Mouse (Mus musculus) neural tube, embryonic 12.5 days (tissue): ENCODE results near the gene Nppa. TPM values are rescaled to one million over a fixed set of nuclear protein-coding genes. Genes with fewer than 3 reads are reported as not detected.

Experiments used
- ATAC-seq: fragments of 200-750 bp; cut with Nextera tagmentation; 2 replicates; pipeline ENCODE4 v1.8.0; 2017; ENCODE audit warnings: low read depth, mild to moderate bottlenecking, moderate TSS enrichment, moderate library complexity; ENCODE audit not compliant: low FRiP score
- H3K27ac ChIP-seq: fragments of 300-500 bp; sonication (generic); 2 replicates; pipeline ENCODE4 v1.5.1; 2016
- H3K27me3 ChIP-seq: fragments of 300-500 bp; sonication (generic); replicated peaks from 2 replicates; pipeline ENCODE4 v1.6.1; 2016; ENCODE audit warnings: mild to moderate bottlenecking
- H3K36me3 ChIP-seq: fragments of 300-500 bp; sonication (generic); 2 replicates; pipeline ENCODE4 v1.6.1; 2016; ENCODE audit warnings: mild to moderate bottlenecking
- H3K4me1 ChIP-seq: fragments of 300-500 bp; sonication (generic); 2 replicates; pipeline ENCODE4 v1.6.1; 2016
- H3K4me2 ChIP-seq: fragments of 300-500 bp; sonication (generic); replicated peaks from 2 replicates; pipeline ENCODE4 v1.6.1; 2016; ENCODE audit warnings: mild to moderate bottlenecking
- H3K4me3 ChIP-seq: fragments of 300-500 bp; sonication (generic); 2 replicates; pipeline ENCODE4 v1.5.1; 2016
- H3K9ac ChIP-seq: fragments of 300-500 bp; sonication (generic); 2 replicates; pipeline ENCODE4 v1.6.1; 2016; ENCODE audit warnings: mild to moderate bottlenecking
- H3K9me3 ChIP-seq: fragments of 300-500 bp; sonication (generic); 2 replicates; pipeline ENCODE4 v1.6.1; 2016; ENCODE audit warnings: mild to moderate bottlenecking
- WGBS: fragments of 180-500 bp; shearing (Covaris S2); methylation state at CpG from one replicate; pipeline ENCODE4 v1.1.7; 2016; 5-methylcytosine and 5-hydroxymethylcytosine counted together
- polyA plus RNA-seq: library from polyadenylated mRNA; unstranded; fragments of >200 nt; fragmentation: Nextera tagmentation; extraction: Ambion mirVana; gene quantifications from 2 replicates; pipeline ENCODE4 v1.2.1, GENCODE M21; 2016

Gene Nppa
- polyA plus RNA-seq, 1 experiment from 2014 or later, result 3.1 TPM

- no peak overlapping the region for H3K27ac ChIP-seq
- no peaks in the 10 kb centered on the region for H3K36me3 ChIP-seq
- WGBS, result 87% methylated on average over 7 of the region's 7 CpGs
- peaks cover 5% of the 10 kb centered on the region; the same call in 1 of the 2 replicates for H3K9me3 ChIP-seq
- no peak overlapping the region for H3K9ac ChIP-seq
- no peaks in the 10 kb centered on the region for H3K4me1 ChIP-seq
- no peak for ATAC-seq
- no peak overlapping the region for H3K4me3 ChIP-seq
- no peak overlapping the region for H3K4me2 ChIP-seq
- H3K27me3 ChIP-seq, result no peaks in the 10 kb centered on the region
Observed at GRCm38 (mm10) chr4:147979441-147979860, 21.1 kb upstream of the Nppa start.

- Histone ChIP-seq H3K9me3 (no peaks in the 10 kb centered on the region), H3K4me2 (0 out of 2 replicates have a peak within 1 kb of the TSS, but pooled peaks have one; percentile 24), H3K4me1 (no peaks in the 10 kb centered on the region), H3K4me3 (no peak within 1 kb of the TSS), H3K27me3 (no peaks in the 10 kb centered on the region), H3K9ac (no peak within 1 kb of the TSS), H3K27ac (no peak within 1 kb of the TSS), H3K36me3 (no peaks in the 10 kb centered on the region)
- no peak for ATAC-seq
- WGBS, result 35% methylated on average over 20 of the region's 20 CpGs
Observed at GRCm38 (mm10) chr4:147985205-147986132, 15.1 kb upstream of the Nppa start, which contains the start of gene Nppb. Gene Nppb, plus strand, starts transcription at chr4:147985788.

DNA sequence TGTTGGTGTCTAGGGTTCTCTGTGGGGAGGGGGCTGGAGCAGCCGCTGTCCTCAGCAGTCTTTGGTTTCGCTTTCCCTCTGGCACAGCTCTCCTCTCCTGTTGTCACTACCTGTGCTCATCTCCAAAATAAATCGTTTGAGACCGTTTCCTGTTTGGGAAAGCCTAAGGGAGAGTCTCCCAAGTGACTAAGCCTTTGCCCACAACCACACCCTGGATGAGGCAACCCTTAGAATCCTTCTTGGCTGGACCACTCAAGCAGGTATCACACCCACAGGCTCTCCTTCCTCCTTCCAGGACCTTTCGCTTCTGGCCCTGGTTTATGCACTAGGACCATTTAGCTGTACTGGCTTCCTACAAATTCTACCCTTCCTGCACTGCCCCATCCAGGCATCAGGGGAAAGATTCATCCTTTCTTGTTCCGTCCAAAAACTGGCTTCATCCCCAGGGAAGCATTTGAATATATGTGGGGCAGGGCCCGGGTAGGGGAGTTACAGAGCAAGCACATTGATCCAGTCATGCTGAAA is 6.9 kb upstream of the Nppa start:
- no peak overlapping the region for H3K4me3 ChIP-seq
- WGBS, result 65% methylated on average over 7 of the region's 7 CpGs
- no peaks in the 10 kb centered on the region for H3K9me3 ChIP-seq
- no peak for ATAC-seq
- no peaks in the 10 kb centered on the region for H3K27me3 ChIP-seq
- no peaks in the 10 kb centered on the region for H3K4me1 ChIP-seq
- no peak overlapping the region for H3K4me2 ChIP-seq
- no peak overlapping the region for H3K27ac ChIP-seq
- no peak overlapping the region for H3K9ac ChIP-seq
- H3K36me3 ChIP-seq, result no peaks in the 10 kb centered on the region

DNA sequence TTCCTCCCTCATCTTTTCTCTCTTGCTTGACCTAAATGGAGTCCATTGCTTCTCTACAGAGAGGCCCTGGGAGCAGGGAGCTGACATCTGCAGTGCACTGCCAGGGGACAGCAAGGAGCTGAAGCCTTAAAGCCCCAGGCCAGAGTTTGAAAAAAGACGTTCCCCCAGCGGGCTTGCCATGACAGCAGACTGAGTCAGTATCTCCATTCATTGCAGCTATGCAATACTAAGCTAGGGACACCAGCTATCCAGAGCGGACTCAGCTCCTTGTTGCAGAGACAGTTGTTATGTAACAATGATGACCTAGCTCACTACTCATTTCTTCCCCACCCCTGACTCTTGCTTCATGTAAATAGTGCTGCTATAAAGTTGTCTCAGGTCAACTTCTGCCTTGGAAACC is 5.2 kb upstream of the Nppa start:
- no peak overlapping the region for H3K4me3 ChIP-seq
- no peaks in the 10 kb centered on the region for H3K9me3 ChIP-seq
- 88% methylated on average over 3 of the region's 3 CpGs for WGBS
- no peaks in the 10 kb centered on the region for H3K36me3 ChIP-seq
- no peak overlapping the region for H3K9ac ChIP-seq
- H3K27me3 ChIP-seq, result no peaks in the 10 kb centered on the region
- ATAC-seq, result no peak
- peaks cover 3% of the 10 kb centered on the region for H3K4me1 ChIP-seq
- H3K4me2 ChIP-seq, result no peak overlapping the region
- no peak overlapping the region for H3K27ac ChIP-seq

DNA sequence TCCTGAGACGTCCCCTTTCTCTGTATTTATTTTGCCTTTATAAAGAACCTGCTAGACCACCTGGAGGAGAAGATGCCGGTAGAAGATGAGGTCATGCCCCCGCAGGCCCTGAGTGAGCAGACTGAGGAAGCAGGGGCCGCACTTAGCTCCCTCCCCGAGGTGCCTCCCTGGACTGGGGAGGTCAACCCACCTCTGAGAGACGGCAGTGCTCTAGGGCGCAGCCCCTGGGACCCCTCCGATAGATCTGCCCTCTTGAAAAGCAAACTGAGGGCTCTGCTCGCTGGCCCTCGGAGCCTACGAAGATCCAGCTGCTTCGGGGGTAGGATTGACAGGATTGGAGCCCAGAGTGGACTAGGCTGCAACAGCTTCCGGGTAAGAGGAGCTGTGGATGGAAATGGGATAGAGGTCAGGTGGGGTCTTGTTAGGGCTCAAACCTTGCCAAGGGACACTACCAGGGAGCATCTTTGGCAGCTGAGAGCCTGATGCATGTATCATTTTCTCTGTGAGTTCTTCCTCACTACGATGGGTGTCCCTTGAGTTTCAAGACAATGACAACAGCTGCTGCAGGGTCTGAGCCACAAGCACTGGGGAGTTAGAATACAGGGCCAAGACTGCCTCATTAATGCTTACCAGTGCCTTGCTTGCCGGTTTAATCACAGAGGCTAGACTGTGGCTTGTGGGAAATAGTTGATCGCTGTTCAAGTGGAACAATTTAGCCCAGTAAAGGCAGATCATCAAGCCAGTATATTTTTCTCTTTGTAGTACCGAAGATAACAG is 679 bp downstream of the Nppa start:
- no peak overlapping the region for H3K9ac ChIP-seq
- H3K4me1 ChIP-seq, result peaks cover 9% of the 10 kb centered on the region
- H3K4me3 ChIP-seq, result no peak overlapping the region
- no peaks in the 10 kb centered on the region for H3K27me3 ChIP-seq
- no peak overlapping the region for H3K27ac ChIP-seq
- ATAC-seq, result peak; percentile 33
- peaks cover 29% of the 10 kb centered on the region for H3K36me3 ChIP-seq
- no peaks in the 10 kb centered on the region for H3K9me3 ChIP-seq
- H3K4me2 ChIP-seq, result no peak overlapping the region
- 82% methylated on average over 17 of the region's 17 CpGs for WGBS

GRCm38 (mm10) chr4:148001866-148002265 is 1.3 kb downstream of the Nppa start:
- Histone ChIP-seq H3K27ac (no peak overlapping the region), H3K4me3 (no peak overlapping the region), H3K27me3 (no peaks in the 10 kb centered on the region)

DNA sequence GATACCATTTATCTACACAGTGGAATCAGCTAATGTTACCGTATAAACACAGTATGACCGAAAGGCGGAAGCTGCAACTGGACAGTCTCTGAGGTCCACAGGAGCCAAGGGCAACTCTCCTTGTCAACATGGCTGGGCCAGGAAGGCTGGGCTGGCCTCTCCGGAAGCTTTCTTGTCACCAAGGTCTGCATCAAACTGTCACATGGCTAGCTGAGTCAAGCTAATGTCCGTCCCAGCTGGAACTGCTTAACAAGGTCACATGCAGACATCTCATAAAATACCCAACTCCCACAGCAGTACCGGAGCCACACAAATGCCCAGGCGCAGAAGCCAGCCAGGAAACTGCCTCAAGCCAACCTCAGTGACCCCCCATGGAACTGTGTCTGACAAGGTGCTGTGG is 3.8 kb downstream of the Nppa start:
- no peak overlapping the region for H3K9ac ChIP-seq
- H3K36me3 ChIP-seq, result peaks cover 60% of the 10 kb centered on the region
- WGBS, result 89% methylated on average over 7 of the region's 7 CpGs
- no peaks in the 10 kb centered on the region for H3K9me3 ChIP-seq
- peaks cover 9% of the 10 kb centered on the region for H3K4me1 ChIP-seq
- H3K27me3 ChIP-seq, result no peaks in the 10 kb centered on the region
- H3K4me2 ChIP-seq, result no peak overlapping the region
- no peak for ATAC-seq
- H3K27ac ChIP-seq, result no peak overlapping the region
- no peak overlapping the region for H3K4me3 ChIP-seq

More at GRCm38 (mm10) chr4:148001866-148002265, 1.3 kb downstream of the Nppa start:
- Histone ChIP-seq H3K9ac (no peak overlapping the region), H3K4me1 (peaks cover 9% of the 10 kb centered on the region), H3K9me3 (no peaks in the 10 kb centered on the region), H3K4me2 (no peak overlapping the region), H3K36me3 (peaks cover 35% of the 10 kb centered on the region)
- 49% methylated on average over 8 of the region's 8 CpGs for WGBS
- ATAC-seq, result no peak

- Histone ChIP-seq H3K4me1 (no peaks in the 10 kb centered on the region), H3K27me3 (no peaks in the 10 kb centered on the region), H3K9me3 (no peaks in the 10 kb centered on the region), H3K36me3 (peaks cover 99% of the 10 kb centered on the region), H3K4me3 (no peak overlapping the region), H3K9ac (no peak overlapping the region), H3K27ac (no peak overlapping the region), H3K4me2 (no peak overlapping the region)
- ATAC-seq, result no peak
- 81% methylated on average over 4 of the region's 4 CpGs for WGBS
Observed at GRCm38 (mm10) chr4:148008412-148008811, 7.9 kb downstream of the Nppa start.

DNA sequence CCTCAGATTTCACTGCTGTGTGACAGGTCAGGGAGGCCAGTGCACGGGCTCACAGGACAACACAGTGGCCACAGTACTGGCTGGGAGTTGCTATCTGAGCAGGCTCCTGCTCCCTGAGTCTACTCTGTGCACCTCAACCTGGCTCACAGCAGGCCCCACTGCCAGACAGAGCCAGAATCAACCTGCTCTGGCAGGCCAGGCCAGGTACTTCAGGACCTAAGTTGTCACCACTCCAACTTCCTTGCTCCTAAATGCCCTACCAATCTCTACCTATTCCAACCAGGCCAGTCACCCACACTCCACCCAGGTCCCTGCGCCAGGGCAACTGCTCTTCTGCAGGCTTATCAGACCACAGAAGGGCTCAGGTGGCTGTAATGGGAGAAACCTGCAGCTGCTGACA is 9.1 kb downstream of the Nppa start:
- 94% methylated on average over 2 of the region's 2 CpGs for WGBS
- Histone ChIP-seq H3K4me1 (no peaks in the 10 kb centered on the region), H3K27me3 (no peaks in the 10 kb centered on the region), H3K27ac (no peak overlapping the region), H3K4me2 (no peak overlapping the region), H3K9me3 (no peaks in the 10 kb centered on the region), H3K4me3 (no peak overlapping the region), H3K9ac (no peak overlapping the region), H3K36me3 (peaks cover 100% of the 10 kb centered on the region)
- ATAC-seq, result no peak

GRCm38 (mm10) chr4:148011332-148011731 is 10.8 kb downstream of the Nppa start:
- peaks cover 100% of the 10 kb centered on the region for H3K36me3 ChIP-seq

DNA sequence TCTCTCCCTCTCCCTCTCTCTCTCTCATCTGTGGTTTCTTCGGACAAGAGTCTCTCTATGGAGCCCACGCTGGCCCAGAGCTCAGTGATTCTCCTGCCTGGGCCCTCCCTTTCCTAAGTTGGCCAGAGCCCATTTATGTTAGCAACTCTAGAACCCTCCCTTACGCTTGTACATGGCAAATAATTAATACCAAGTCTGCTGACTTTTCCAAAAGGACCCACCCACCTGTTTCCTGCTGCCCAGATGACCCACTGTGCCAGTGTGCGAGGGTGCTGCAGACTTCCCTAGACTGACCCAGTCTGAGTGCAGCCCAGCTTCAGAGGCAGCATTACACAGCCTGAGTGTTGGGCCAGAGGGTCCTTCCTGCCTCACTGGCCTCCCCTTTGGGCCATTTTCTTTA is 11.7 kb downstream of the Nppa start:
- 92% methylated on average over 4 of the region's 4 CpGs for WGBS
- peaks cover 100% of the 10 kb centered on the region for H3K36me3 ChIP-seq

More at GRCm38 (mm10) chr4:148011332-148011731, 10.8 kb downstream of the Nppa start:
- Histone ChIP-seq H3K27ac (no peak overlapping the region), H3K9me3 (no peaks in the 10 kb centered on the region), H3K27me3 (no peaks in the 10 kb centered on the region), H3K9ac (no peak overlapping the region), H3K4me2 (no peak overlapping the region), H3K4me3 (no peak overlapping the region), H3K4me1 (no peaks in the 10 kb centered on the region)
- WGBS, result 77% methylated on average over 3 of the region's 3 CpGs
- no peak for ATAC-seq

GRCm38 (mm10) chr4:148015418-148015817 is 14.9 kb downstream of the Nppa start:
- Histone ChIP-seq H3K27ac (no peak overlapping the region), H3K9me3 (no peaks in the 10 kb centered on the region), H3K27me3 (no peaks in the 10 kb centered on the region), H3K4me1 (peaks cover 5% of the 10 kb centered on the region), H3K9ac (no peak overlapping the region), H3K4me3 (no peak overlapping the region), H3K4me2 (no peak overlapping the region), H3K36me3 (peaks cover 98% of the 10 kb centered on the region)
- WGBS, result 88% methylated on average over 10 of the region's 10 CpGs
- ATAC-seq, result no peak

More for the DNA sequence above, 11.7 kb downstream of the Nppa start:
- no peak overlapping the region for H3K4me3 ChIP-seq
- H3K4me1 ChIP-seq, result no peaks in the 10 kb centered on the region
- H3K27me3 ChIP-seq, result no peaks in the 10 kb centered on the region
- no peak overlapping the region for H3K27ac ChIP-seq
- no peaks in the 10 kb centered on the region for H3K9me3 ChIP-seq
- no peak overlapping the region for H3K9ac ChIP-seq
- H3K4me2 ChIP-seq, result no peak overlapping the region
- no peak for ATAC-seq
